Mouse (Mus musculus) hindbrain, embryonic 14.5 days (tissue): ENCODE measurements at regions not wholly inside any gene's neighbourhood (a gene's known extent, or its start where the extent isn't known, plus 50 kb on each side); places are given as distances from the start of the nearest gene placed in this dataset.
"Not testable (repeated sequence)": the region's sequence is repeated elsewhere in the genome, so short reads cannot be mapped to it uniquely, and the experiment has no call there.

Source experiments
- ATAC-seq: fragments of 200-750 bp; cut with Nextera tagmentation; 2 replicates; pipeline ENCODE4 v1.8.0; 2017; ENCODE audit warnings: moderate number of reproducible peaks, mild to moderate bottlenecking, moderate TSS enrichment, moderate library complexity; ENCODE audit not compliant: low FRiP score
- DNase-seq: peaks from one replicate; pipeline ENCODE4 v3.0.0-alpha.2; 2015; ENCODE audit warnings: low spot score
- H3K27ac ChIP-seq: fragments of 300-500 bp; sonication (generic); 2 replicates; pipeline ENCODE4 v1.5.1; 2014; ENCODE audit warnings: mild to moderate bottlenecking, moderate library complexity
- H3K27me3 ChIP-seq: fragments of 300-500 bp; sonication (generic); 2 replicates; pipeline ENCODE4 v1.6.1; 2014; ENCODE audit warnings: mild to moderate bottlenecking, low read length, mixed read lengths; ENCODE audit not compliant: control insufficient read depth, insufficient read depth
- H3K36me3 ChIP-seq: fragments of 300-500 bp; sonication (generic); replicated peaks from 2 replicates; pipeline ENCODE4 v1.6.1; 2014; ENCODE audit not compliant: control insufficient read depth, insufficient read depth
- H3K4me1 ChIP-seq: fragments of 300-500 bp; sonication (generic); replicated peaks from 2 replicates; pipeline ENCODE4 v1.6.1; 2014; ENCODE audit warnings: antibody characterized with exemption, low read length, mixed read lengths; ENCODE audit not compliant: control insufficient read depth, insufficient read depth
- H3K4me2 ChIP-seq: fragments of 300-500 bp; sonication (generic); replicated peaks from 2 replicates; pipeline ENCODE4 v1.6.1; 2014; ENCODE audit warnings: mild to moderate bottlenecking, moderate library complexity
- H3K4me3 ChIP-seq: fragments of 300-500 bp; sonication (generic); replicated peaks from 2 replicates; pipeline ENCODE4 v1.5.1; 2014; ENCODE audit warnings: mild to moderate bottlenecking, low read length
- H3K9ac ChIP-seq: fragments of 300-500 bp; sonication (generic); 2 replicates; pipeline ENCODE4 v1.6.1; 2014
- H3K9me3 ChIP-seq: fragments of 300-500 bp; sonication (generic); 2 replicates; pipeline ENCODE4 v1.6.1; 2016; ENCODE audit warnings: low read length; ENCODE audit not compliant: control insufficient read depth
- WGBS: fragments of 180-500 bp; shearing (Covaris S2); extraction: QIAGEN DNeasy Blood & Tissue Kit; methylation state at CpG from one replicate; pipeline ENCODE4 v1.1.7; 2014; 5-methylcytosine and 5-hydroxymethylcytosine counted together

DNA sequence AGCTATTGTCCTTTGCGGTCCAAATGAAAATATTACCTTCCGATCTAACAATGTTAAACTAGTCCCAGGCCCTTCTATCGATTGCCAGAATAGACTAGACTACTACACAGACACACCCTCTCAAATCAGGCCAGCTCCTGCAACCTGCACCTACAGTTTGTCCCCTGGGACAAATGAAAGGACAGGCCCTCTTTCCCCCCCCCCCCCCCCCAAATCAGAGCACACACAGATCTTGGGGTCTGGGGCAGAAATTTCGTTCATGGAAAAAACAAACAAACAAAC lies 77.8 kb downstream of the BC107364 start:
- H3K4me3 ChIP-seq, H3K9me3 ChIP-seq, H3K4me2 ChIP-seq, DNase-seq, H3K36me3 ChIP-seq, H3K9ac ChIP-seq, H3K27me3 ChIP-seq, H3K4me1 ChIP-seq, H3K27ac ChIP-seq, ATAC-seq: not testable (repeated sequence)
- WGBS = no CpG with 5 or more reads among the region's 4 CpGs

DNA sequence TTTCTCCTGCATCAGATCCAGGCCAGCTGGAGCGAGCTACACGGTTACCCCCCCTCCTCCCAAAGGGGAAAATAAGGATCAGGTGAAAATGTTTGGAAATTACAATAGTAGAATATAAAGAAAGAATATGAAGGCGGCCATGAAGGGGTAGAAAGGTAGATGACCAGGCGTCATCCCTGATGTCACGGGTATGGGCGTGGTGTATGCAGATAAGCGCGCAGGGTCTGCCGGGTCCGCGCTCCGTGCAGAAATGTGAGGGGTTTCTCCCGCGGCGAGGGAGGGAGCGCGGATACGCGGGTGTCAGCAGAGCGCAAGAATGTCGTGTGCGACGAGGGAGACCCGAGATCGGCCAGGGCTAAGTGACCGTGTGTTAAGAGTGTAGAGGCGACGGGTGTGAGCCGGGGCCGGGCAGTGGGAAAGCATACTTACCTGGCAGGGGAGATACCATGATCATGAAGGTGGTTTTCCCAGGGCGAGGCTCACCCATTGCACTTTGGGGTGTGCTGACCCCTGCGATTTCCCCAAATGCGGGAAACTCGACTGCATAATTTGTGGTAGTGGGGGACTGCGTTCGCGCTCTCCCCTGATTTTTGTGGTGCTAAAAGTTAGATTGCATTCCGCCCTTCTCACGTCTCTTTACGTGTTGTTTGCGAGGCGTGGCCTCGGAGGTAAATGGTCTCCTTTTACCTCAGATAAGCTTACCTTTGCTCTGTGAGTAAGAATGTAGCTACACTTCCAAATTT lies 78.3 kb downstream of the BC107364 start:
- WGBS = no CpG with 5 or more reads among the region's 43 CpGs
- H3K4me3 ChIP-seq, DNase-seq, H3K4me2 ChIP-seq, H3K27ac ChIP-seq, H3K9me3 ChIP-seq, H3K27me3 ChIP-seq, H3K36me3 ChIP-seq, H3K4me1 ChIP-seq, H3K9ac ChIP-seq: not testable (repeated sequence)
- 0 out of 2 replicates have a peak, but pooled peaks have one; percentile 55 for ATAC-seq

DNA sequence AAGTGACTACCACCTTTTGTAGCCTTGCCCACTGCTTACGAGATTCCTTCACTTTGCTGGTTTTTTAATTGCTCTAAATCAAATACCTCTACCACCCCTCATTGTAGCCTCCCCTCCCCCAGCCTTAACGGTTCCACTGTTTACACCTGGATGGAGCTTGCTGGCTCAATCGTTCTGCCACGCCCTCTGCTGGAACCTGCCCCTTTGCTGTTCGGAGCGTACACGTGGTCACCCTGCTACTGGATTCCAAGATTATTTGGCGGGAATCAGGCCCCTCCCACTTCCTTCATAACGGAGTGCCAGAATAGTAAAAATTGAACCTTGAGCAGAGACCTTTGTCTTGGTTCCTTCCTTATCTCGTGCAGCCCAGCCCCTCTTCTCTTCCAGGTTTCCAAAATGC lies 68.8 kb upstream of the Fcgr1 start:
- 51% methylated on average over 10 of the region's 10 CpGs for WGBS
- H3K27me3 ChIP-seq = peaks cover 23% of the 10 kb centered on the region
- H3K9me3 ChIP-seq, H3K9ac ChIP-seq, H3K4me1 ChIP-seq, H3K4me2 ChIP-seq, H3K4me3 ChIP-seq, H3K36me3 ChIP-seq, ATAC-seq, DNase-seq, H3K27ac ChIP-seq: not testable (repeated sequence)

DNA sequence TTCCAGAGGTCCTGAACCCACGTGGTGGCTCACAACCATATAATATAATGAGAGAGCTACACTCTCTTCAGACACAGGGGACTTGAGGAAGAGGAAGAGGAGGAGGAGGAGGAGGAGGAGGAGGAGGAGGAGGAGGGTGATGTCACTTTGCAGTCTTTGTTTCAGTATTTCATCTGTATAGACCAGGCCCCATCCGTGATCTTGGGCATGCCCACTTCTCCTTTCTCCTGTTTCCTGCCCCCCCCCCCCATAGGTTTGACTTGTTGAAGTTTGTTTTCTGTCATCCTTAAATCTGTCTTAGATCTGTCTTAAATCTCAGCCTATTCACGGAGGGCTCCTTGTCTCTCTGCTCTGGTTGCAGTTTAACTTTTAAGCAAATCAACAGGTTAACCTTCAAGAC lies 67.0 kb upstream of the Fcgr1 start:
- Histone ChIP-seq H3K4me3 (no peak overlapping the region), H3K27me3 (peaks cover 23% of the 10 kb centered on the region), H3K4me2 (no peak overlapping the region), H3K4me1 (no peaks in the 10 kb centered on the region), H3K9ac (no peak overlapping the region), H3K36me3 (no peaks in the 10 kb centered on the region), H3K9me3 (no peaks in the 10 kb centered on the region), H3K27ac (no peak overlapping the region)
- ATAC-seq = no peak
- WGBS = 76% methylated on average over 3 of the region's 3 CpGs
- no peak for DNase-seq

DNA sequence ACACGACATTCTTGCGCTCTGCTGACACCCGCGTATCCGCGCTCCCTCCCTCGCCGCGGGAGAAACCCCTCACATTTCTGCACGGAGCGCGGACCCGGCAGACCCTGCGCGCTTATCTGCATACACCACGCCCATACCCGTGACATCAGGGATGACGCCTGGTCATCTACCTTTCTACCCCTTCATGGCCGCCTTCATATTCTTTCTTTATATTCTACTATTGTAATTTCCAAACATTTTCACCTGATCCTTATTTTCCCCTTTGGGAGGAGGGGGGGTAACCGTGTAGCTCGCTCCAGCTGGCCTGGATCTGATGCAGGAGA lies 66.4 kb upstream of the Fcgr1 start:
- peak; percentile 64 for ATAC-seq

DNA sequence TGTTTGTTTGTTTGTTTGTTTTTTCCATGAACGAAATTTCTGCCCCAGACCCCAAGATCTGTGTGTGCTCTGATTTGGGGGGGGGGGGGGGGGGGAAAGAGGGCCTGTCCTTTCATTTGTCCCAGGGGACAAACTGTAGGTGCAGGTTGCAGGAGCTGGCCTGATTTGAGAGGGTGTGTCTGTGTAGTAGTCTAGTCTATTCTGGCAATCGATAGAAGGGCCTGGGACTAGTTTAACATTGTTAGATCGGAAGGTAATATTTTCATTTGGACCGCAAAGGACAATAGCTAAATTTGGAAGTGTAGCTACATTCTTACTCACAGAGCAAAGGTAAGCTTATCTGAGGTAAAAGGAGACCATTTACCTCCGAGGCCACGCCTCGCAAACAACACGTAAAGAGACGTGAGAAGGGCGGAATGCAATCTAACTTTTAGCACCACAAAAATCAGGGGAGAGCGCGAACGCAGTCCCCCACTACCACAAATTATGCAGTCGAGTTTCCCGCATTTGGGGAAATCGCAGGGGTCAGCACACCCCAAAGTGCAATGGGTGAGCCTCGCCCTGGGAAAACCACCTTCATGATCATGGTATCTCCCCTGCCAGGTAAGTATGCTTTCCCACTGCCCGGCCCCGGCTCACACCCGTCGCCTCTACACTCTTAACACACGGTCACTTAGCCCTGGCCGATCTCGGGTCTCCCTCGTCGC lies 65.9 kb upstream of the Fcgr1 start:
- H3K4me1 ChIP-seq, H3K4me3 ChIP-seq, H3K4me2 ChIP-seq, H3K9me3 ChIP-seq, H3K36me3 ChIP-seq, DNase-seq, ATAC-seq, H3K27ac ChIP-seq, H3K9ac ChIP-seq: not testable (repeated sequence)
- peaks cover 23% of the 10 kb centered on the region for H3K27me3 ChIP-seq
- no CpG with 5 or more reads among the region's 26 CpGs for WGBS

More for the DNA sequence above, 66.4 kb upstream of the Fcgr1 start:
- WGBS = 0% methylated on average over 1 of the region's 21 CpGs
- H3K4me3 ChIP-seq, H3K27ac ChIP-seq, DNase-seq, H3K9ac ChIP-seq, H3K36me3 ChIP-seq, H3K4me2 ChIP-seq, H3K9me3 ChIP-seq, H3K4me1 ChIP-seq: not testable (repeated sequence)
- H3K27me3 ChIP-seq = peaks cover 23% of the 10 kb centered on the region

DNA sequence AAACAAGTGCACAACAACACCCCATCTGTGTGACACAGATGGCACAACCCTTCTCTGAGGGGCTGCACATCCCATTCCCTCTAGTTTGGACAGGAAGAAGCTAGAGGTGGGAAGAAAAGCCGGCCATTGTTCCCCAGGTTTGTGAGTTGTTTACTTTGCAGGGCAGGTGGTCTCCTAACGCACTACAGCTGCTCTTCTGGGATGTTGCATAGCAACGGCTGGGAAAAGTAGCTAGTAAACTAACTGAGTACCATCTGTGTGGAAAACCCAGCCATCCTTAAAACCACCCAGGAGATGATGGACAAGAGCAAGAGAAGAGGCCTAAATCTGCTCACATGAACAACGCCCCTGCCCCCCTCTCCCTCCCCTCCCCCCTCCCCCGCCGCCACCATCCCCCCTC lies 57.9 kb upstream of the Fcgr1 start:
- H3K4me2 ChIP-seq, DNase-seq: not testable (repeated sequence)
- no CpG with 5 or more reads among the region's 6 CpGs for WGBS

DNA sequence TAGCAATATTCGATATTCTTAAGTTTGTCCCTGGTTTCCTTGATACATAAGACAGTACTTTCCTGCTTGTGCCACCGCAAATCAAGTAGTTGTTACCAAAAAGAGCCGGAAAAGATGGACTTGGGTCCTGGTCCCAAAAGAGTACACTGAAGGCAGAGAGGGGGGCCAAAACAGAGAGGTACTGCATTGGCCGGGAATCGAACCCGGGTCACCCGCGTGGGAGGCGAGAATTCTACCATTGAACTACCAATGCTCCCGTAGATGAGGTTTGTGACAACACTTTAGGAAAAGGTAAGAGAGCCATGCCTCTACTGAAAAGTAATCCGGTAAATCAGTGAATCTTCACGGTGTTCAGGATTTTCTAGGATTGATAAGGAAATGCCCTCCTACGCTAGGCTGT lies 57.2 kb upstream of the Fcgr1 start:
- not testable (repeated sequence) for H3K9ac ChIP-seq, H3K4me3 ChIP-seq, DNase-seq, H3K4me2 ChIP-seq, H3K36me3 ChIP-seq, H3K27me3 ChIP-seq, H3K9me3 ChIP-seq, ATAC-seq, H3K4me1 ChIP-seq, H3K27ac ChIP-seq
- WGBS = no CpG with 5 or more reads among the region's 13 CpGs

More for the DNA sequence above, 57.9 kb upstream of the Fcgr1 start:
- H3K9ac ChIP-seq, H3K4me3 ChIP-seq, H3K4me1 ChIP-seq, H3K9me3 ChIP-seq, H3K27me3 ChIP-seq, ATAC-seq, H3K36me3 ChIP-seq, H3K27ac ChIP-seq: not testable (repeated sequence)

DNA sequence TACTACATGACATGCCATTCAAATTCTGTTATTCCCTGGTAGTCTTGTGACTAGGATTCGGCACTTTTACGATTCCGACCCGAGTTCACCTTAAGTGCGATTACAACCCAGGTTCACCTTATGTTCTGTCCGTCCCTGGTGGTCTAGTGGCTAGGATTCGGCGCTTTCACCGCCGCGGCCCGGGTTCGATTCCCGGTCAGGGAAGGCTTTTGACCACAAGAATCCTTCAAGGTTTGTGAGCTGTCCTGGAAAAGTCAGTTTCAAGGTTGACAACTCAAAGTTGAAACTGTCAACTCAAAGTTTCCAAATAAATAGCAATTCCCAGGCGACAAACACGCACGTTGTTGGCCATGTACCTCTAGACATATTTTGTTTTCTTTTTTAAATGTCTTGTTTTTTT lies 52.8 kb upstream of the Fcgr1 start:
- not testable (repeated sequence) for H3K9me3 ChIP-seq, ATAC-seq, H3K36me3 ChIP-seq, H3K4me3 ChIP-seq, H3K27ac ChIP-seq, DNase-seq, H3K4me2 ChIP-seq, H3K9ac ChIP-seq, H3K4me1 ChIP-seq
- no CpG with 5 or more reads among the region's 17 CpGs for WGBS
- peaks cover 31% of the 10 kb centered on the region for H3K27me3 ChIP-seq
